Mouse (Mus musculus) lung, postnatal 0 days (tissue): Measurements from ENCODE around the gene Cdk1.

ENCODE experiments used
- CTCF ChIP-seq: IDR thresholded peaks from 2 replicates; pipeline ENCODE4 v1.5.1; 2016; ENCODE audit warnings: antibody characterized with exemption, mild to moderate bottlenecking
- EP300 ChIP-seq: IDR thresholded peaks from 2 replicates; pipeline ENCODE4 v1.6.1; 2016; ENCODE audit warnings: antibody characterized with exemption, mild to moderate bottlenecking, control low read depth

GRCm38 (mm10) chr10:69290736-69291135, 62.0 kb downstream of the Cdk1 start:
- no peak for TF ChIP-seq CTCF
- TF ChIP-seq EP300: no peak
